Mouse (Mus musculus) bone marrow macrophage, adult 2 months (primary cell): ENCODE data around the gene Fam198b.

ENCODE experiments used
- CTCF ChIP-seq: IDR thresholded peaks from 2 replicates; pipeline ENCODE4 v1.5.1; 2012; ENCODE audit warnings: low read depth, mild to moderate bottlenecking, low read length, moderate library complexity
- POLR2A ChIP-seq: IDR thresholded peaks from 2 replicates; pipeline ENCODE4 v1.6.1; 2012; ENCODE audit warnings: mild to moderate bottlenecking, low read depth, low read length, borderline replicate concordance

- TF ChIP-seq CTCF (no peak), POLR2A (no peak)
These were observed 84.1 kb downstream of the Fam198b start for GRCm38 (mm10) chr3:79968426-79968825.
